Mouse (Mus musculus) liver (tissue): ENCODE results near the gene E130114P18Rik.

Experiments used
- DNase-seq: peaks from one replicate; pipeline ENCODE4 v3.0.0-alpha.2; 2020; ENCODE audit warnings: mixed read lengths

Gene E130114P18Rik

DNA sequence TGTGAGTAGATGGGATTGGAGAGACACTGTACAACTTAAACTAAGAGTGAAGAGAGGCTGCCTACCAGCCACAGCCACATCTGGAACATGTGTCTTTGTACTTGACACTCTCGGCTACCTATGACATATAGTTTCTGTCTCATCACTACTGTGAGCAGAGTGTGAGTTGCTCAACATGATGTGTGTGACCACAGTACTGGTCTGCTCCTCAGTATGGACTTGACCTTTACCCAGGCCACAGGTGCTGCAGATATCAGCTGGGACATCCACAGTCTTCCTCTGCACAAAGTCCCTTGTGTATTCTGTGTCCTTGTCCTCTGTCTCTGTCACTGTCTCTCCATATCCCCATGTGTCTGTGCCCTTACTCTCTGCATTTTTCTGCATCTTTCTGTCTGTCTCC lies 141.3 kb downstream of the E130114P18Rik start:
- DNase-seq: no peak

- DNase-seq: no peak
Observed at GRCm38 (mm10) chr4:97635757-97636292, 142.1 kb downstream of the E130114P18Rik start.

- no peak for DNase-seq
Observed at GRCm38 (mm10) chr4:97635296-97635755, 142.6 kb downstream of the E130114P18Rik start.

DNA sequence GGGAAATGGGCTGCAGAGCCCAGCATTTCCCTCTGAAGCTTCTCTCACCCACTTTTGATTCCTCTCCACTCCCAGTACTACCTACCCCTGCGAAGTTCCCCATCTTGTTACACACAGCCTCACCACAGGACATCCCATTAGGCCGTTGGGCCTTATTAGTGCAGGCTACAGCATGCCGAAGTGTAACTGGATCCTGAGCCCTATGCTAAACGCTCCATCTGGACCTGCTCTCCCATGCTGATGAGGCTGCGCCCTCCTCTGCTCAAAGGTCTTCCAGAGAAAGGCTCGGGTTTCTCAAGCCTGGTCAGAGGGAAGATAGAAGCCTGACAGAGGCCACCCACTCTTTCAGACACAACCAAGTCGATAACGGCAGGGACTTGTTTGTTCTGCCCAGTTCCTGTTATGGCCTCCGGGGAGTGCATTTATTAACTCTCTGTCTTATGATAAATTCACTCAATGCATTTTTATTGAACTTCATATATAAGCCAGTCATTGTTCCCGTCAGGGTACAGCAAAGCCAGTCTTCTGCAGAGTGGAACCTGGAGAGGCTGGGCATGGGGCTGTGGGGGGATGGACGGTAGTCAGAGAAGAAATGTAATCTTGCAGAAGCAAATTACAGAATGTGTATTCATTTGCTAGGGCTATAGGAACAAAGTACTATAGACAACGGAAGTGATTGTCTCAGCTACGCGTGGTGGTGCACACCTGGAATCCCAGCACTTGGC lies 148.8 kb downstream of the E130114P18Rik start:
- no peak for DNase-seq

DNA sequence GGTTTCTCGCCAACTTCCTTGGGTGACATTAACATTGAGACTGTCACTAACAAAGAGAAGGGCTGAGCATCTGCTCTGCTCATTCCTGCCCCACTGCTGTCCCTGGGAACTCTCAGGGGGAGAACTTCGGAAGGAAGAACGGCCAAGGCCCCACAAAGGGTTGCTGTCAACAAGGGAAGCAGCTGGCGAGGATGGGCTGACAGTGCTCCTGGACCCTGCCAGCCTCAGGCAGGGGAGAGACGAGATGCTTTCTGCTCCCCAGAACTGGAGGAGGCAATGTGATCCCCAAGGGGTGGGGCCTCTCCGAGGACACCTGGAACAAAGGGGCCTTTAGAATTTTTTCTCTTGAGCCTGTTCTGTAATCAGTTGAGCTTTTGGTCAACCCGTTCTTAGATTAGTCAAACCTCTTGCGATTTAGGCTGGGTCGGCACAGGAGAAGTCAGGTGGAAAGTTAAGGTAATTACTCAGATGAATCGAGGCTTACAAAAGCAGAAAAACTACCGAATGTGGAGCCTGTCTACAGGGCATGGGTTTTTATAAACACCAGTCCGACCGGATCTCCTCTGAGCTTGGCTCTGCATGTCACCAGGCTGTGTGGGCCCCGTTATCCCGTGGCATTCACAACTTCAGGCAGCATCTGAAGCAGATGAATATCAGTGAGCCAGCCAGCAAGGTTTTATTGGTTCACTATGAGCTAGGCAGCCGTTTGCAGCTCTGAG lies 151.7 kb downstream of the E130114P18Rik start:
- no peak for DNase-seq

DNA sequence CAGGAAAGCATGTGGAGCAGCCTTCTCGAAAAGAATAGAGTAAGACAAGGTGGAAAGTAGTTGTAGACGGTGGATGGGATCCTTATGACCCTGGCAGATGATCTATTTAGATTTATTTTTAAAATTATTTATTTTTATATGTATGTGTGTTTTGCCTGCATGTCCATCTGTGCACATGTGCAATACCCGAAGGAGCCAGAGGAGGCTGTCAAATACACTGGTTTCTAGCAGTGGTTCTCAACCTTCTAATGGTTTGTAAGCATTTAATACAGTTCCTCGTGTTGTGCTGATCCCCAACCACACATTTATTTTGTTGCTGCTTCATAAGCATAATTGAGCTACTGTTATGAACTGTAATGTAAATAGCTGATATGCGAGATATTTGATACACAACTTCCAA lies 154.7 kb downstream of the E130114P18Rik start:
- DNase-seq: no peak

- no peak for DNase-seq
Observed at GRCm38 (mm10) chr4:97621731-97622130, 156.1 kb downstream of the E130114P18Rik start.

- DNase-seq: no peak
Observed at GRCm38 (mm10) chr4:97620409-97620808, 157.5 kb downstream of the E130114P18Rik start.

GRCm38 (mm10) chr4:97618668-97619373 lies 159.1 kb downstream of the E130114P18Rik start:
- no peak for DNase-seq

DNA sequence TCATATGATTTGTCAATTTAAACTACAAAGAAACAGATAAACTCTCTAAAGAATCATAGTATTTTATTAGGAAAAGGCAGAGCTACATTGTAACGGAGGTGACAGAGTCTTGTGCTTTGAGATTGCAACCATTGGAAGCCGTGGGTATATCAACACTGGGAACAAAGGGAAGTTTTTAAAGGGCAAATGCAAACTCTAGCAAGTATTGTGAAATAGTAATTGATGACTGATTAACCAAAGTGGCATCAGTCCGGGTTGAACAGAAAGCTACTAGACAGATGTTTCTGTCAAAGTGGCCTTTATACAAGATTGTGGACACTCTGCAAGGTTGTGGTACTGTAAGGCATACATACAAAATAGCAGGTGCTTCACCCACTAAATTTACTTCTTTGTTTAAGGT lies 162.8 kb downstream of the E130114P18Rik start:
- DNase-seq: no peak

- DNase-seq: peak; percentile 9
Observed at GRCm38 (mm10) chr4:97611251-97611847, 166.5 kb downstream of the E130114P18Rik start.

GRCm38 (mm10) chr4:97609831-97610727 lies 167.8 kb downstream of the E130114P18Rik start:
- no peak for DNase-seq

- no peak for DNase-seq
Observed at GRCm38 (mm10) chr4:97609329-97609728, 168.5 kb downstream of the E130114P18Rik start.

DNA sequence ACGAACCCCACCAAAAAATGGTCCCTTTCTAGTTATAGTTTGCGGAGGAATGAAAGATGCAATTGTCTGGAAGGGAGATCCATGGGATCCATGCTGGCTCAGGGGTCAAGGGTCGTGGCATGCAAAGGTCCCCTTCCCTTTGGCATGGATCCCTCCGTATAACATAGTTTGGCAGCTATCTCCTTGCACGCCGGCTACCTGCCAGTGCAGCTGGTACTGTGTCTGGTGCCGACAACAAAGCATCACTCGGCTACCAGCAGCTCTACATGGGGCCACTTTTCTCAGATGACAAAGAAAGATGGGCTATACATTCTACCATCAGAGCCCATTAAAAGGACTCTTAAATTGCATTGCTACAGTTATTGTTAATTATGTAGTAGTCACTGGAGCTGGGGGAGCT lies 169.2 kb downstream of the E130114P18Rik start:
- DNase-seq: no peak

- DNase-seq: no peak
Observed at GRCm38 (mm10) chr4:97608134-97608533, 169.7 kb downstream of the E130114P18Rik start.

DNA sequence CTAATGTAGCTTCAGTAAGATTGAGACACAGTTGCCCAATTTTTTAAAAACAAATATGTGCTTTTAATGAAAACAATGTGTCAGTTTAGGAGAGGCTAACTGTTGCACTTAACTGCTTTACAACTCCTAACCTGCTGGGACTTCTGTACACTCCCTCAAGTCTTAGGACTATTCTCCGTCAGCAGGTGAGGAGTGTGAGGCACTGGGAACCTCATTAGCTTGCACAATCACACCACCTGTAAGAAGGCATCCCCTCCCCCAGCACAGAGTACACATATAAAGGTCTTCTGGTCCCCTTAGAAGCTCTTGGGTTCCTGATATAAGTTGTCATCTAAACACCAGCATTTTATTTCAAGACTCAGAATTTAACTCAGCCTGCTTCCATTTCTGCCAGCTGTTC lies 170.7 kb downstream of the E130114P18Rik start:
- no peak for DNase-seq

- DNase-seq: no peak
Observed at GRCm38 (mm10) chr4:97606524-97606923, 171.4 kb downstream of the E130114P18Rik start.

DNA sequence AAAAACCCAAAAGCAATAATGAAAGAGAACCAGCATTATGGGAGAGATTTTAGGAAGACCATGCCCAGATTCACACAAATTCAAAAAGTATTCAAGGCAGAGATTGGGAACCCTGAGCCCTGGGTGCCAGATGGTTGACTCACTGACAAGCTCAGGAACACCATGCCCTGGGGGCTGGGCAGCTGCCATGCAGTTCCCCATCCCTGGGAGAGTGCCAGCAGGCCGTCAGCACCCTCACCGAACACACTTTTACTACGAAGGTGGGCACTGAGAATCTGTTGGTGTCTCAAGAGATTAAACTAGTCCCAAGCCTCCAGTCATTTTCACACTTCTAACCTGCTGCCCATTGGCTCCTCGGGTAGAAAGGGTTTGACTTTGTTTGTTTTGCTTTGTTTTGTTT lies 175.3 kb downstream of the E130114P18Rik start:
- DNase-seq: no peak

GRCm38 (mm10) chr4:97600875-97601835 lies 176.7 kb downstream of the E130114P18Rik start:
- DNase-seq: peak; percentile 66

DNA sequence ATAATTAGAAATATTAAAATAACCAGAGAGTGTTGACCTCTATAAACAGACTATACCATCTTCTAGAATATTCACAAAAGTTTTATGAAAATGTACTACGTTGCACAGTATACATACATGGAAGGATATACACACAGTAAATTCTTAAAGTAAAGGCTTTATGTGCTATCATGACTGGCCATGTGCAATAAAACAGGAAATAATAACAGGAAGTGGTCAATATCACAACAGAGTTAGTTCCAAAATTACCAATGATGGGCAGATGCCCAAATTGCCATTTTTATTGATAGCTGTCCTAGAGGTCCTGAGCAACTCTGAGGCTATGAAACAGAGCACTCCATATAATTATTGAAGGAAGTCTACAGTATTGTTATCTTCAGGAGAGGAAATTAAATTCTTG lies 180.4 kb downstream of the E130114P18Rik start:
- no peak for DNase-seq

DNA sequence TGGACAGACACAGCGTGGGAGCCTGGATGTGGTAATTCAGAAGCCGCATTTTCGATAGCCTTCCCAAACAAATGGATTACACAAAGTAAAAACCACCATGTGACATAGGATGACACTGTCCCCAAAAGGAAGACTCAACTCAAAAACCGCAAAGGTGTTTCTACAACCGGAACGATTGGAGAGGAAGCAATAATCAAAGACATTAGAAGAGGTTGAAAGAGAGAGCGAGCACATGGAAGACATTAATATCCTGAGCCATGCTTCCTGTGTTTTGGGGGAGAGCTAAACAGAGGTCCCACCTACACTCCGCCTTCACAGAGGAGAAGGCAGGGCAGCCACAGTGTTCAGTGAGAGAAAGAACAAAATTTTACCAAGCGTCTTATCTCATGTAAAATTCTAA lies 181.5 kb downstream of the E130114P18Rik start:
- DNase-seq: no peak
